Mouse (Mus musculus): ENCODE data around the gene A730049H05Rik.

DNA sequence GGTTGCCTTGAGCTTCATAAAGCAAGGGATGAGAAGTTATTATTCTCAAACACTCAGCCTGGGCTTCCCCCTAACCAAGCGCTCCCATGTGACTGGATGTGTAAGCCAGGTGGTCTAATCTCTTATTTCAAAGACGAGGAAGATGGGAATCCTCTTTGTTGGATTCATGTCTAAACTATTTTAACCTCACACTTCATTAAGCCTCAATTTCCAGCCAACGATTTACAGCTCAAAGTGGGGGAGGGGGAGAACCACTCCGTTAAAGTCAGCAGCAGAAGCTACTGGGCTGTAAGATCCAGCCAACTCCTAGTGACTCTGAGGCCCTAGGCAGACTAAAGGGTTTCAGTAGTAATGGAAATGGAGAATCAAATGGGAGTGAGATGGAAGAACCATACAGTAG is 55.5 kb downstream of the A730049H05Rik start:
- no peak for TF ChIP-seq POLR2A (IDR thresholded peaks at IDR 0.05; ENCODE audit: low read depth, low read length)
- TF ChIP-seq CTCF (conservative IDR thresholded peaks at IDR 0.05; ENCODE audit: insufficient read depth, insufficient read length, low read depth, low read length) = no peak

All from kidney, adult 2 months (tissue).